Mouse (Mus musculus) heart, postnatal 0 days (tissue): ENCODE results near the gene Neurl1b.

Experiments used
- CTCF ChIP-seq: IDR thresholded peaks from 2 replicates; pipeline ENCODE4 v1.5.1; 2016; ENCODE audit warnings: antibody characterized with exemption, control low read depth, low read depth
- EP300 ChIP-seq: IDR thresholded peaks from 2 replicates; pipeline ENCODE4 v1.6.1; 2016; ENCODE audit warnings: antibody characterized with exemption, low read depth

DNA sequence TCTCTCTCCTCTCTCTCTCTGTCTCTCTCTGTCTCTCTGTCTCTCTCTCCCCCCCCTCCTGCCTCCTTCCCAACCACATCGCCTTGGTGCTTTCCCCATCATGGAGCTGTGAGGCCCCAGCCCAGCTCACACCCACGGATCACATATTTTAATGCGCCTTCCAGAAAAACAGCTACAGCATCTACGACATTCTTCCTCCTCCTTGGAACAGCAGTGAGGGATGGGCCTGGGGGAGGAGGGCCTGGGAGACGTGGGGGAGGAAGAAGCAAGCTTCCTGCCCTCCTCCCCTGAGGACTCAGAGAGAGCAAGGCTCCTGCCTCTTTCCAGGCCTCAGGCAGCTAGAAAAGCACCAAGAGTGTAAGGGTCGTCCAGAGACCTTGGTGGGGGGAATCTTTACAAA, 17.3 kb upstream of the Neurl1b start:
- TF ChIP-seq CTCF (no peak), EP300 (no peak)
